Comparison of ENCODE assay signal across 18 mouse cellular contexts in the genomic region with DNA sequence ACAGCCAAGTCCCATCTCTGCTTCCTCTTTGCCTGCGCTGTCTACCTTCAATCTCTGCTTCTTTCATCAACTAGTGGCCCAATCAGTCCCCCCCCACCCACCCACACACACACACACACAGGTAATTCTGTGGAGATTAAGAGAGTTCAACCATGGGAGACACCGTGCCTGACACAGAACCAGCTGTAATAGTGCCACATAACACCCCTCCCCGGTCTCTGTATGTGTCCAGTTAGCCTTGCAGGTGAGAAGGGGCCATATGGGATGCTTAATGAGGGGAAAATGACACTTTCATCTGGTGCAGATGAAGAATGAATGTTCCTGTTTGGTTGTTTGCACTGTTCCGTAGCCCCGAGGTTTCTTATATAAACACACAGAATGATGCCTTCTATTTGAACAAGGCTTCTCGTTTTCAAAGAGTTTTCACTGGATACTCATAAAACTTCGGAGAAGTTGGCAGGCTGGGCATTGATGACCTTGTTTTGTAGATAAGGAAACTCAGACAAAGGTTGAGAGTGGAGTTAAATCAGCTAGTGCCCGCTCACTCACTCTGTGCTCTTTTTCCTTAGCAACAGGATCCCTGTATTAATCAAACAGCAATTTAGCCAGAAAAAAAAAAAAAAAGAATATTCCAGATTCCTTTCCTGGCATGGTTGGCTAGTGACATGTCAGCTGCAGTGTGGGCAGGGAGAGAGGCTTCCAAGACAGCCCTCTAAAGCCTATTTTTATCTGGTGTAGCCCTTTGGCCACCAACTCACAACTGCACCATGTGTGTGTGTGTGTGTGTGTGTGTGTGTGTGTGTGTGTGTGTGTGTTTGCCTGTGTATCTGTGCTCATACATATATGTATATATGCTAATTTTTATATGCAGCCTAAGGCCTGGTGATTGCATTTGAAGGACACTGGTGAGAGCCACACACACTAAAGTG. TPM values are rescaled to one million over a fixed set of nuclear protein-coding genes. Genes with fewer than 3 reads are reported as not detected.
DNase-seq lines count a peak whose midpoint lies in the region; ATAC-seq and TF ChIP-seq lines count a peak whose summit lies in the region.
"Had no signal": no experiment of that assay in that cellular context is flagged by ENCODE, and none has a peak within 500 bp of the region (broad histone marks: within the 10 kb centered on the region; RNA-seq: fewer than 3 reads in every experiment).

No protein-coding gene starts in this region.

- no peaks in the 10 kb centered on the region for H3K27me3 ChIP-seq in kidney, postnatal 0 days (ENCODE audit: insufficient read depth, low read length)
- no peaks in the 10 kb centered on the region for H3K27me3 ChIP-seq in CH12.LX (replicated peaks)
- H3K27me3 ChIP-seq in intestine, postnatal 0 days (replicated peaks; ENCODE audit: control insufficient read depth, insufficient read depth, low read length), result no peaks in the 10 kb centered on the region
- 0 out of 2 replicates have a peak, but pooled peaks cover 6% of the 10 kb centered on the region for H3K27me3 ChIP-seq in forebrain, embryonic 10.5 days (ENCODE audit: poor library complexity, severe bottlenecking)
- H3K27me3 ChIP-seq: embryonic facial prominence, embryonic 15.5 days; liver, embryonic 15.5 days; neural tube, embryonic 12.5 days; Patski had no signal

- ATAC-seq in kidney, postnatal 0 days (replicated peaks; ENCODE audit: low FRiP score, low read depth), result no peak
- ATAC-seq in intestine, postnatal 0 days, result peak; percentile 80
- ATAC-seq: Patski had no signal

- no peak for TF ChIP-seq EP300 in CH12.LX (IDR thresholded peaks at IDR 0.05; ENCODE audit: low read length)

- dilution Hi-C loops in CH12.LX (cut with MboI; ENCODE audit: extremely low pct_ligation_motif_present, extremely low pct_unique_long_range_greater_than_20kb, low sequenced_read_pairs), result no loop called here

- no peaks in the 10 kb centered on the region for H3K36me3 ChIP-seq in kidney, postnatal 0 days (ENCODE audit: insufficient read depth, low read length)
- H3K36me3 ChIP-seq in CH12.LX (replicated peaks in 1 of 2; ENCODE audit: control insufficient read depth in 1 of 2, insufficient read depth in 1 of 2, low read length in 1 of 2), result no peaks in the 10 kb centered on the region
- H3K36me3 ChIP-seq in intestine, postnatal 0 days (ENCODE audit: control insufficient read depth, insufficient read depth), result no peaks in the 10 kb centered on the region
- no peaks in the 10 kb centered on the region for H3K36me3 ChIP-seq in forebrain, embryonic 10.5 days (replicated peaks)
- H3K36me3 ChIP-seq: embryonic facial prominence, embryonic 15.5 days; liver, embryonic 15.5 days; neural tube, embryonic 12.5 days had no signal

- no peak overlapping the region for H3K9ac ChIP-seq in kidney, postnatal 0 days (ENCODE audit: low read depth, low read length)
- peak overlapping the region; percentile 43; the same call in 1 of the 2 replicates for H3K9ac ChIP-seq in CH12.LX (ENCODE audit: insufficient read depth, low read depth)
- H3K9ac ChIP-seq in intestine, postnatal 0 days (ENCODE audit: low read depth, low read length), result no peak overlapping the region
- H3K9ac ChIP-seq: embryonic facial prominence, embryonic 15.5 days; hindbrain, embryonic 14.5 days; liver, embryonic 15.5 days; neural tube, embryonic 12.5 days had no signal

- 32% methylated on average over 8 of the region's 8 CpGs for WGBS in kidney, postnatal 0 days
- 25% methylated on average over 8 of the region's 8 CpGs for WGBS in intestine, postnatal 0 days
- 87% methylated on average over 8 of the region's 8 CpGs for WGBS in forebrain, embryonic 10.5 days

- TF ChIP-seq CTCF in kidney, postnatal 0 days (IDR thresholded peaks at IDR 0.05; ENCODE audit: low read depth), result no peak
- no peak for TF ChIP-seq CTCF in CH12.LX (conservative IDR thresholded peaks at IDR 0.05 in 1 of 2, IDR thresholded peaks at IDR 0.05 in 1 of 2; ENCODE audit: low read depth in 2 of 2, low read length in 2 of 2)
- TF ChIP-seq CTCF in intestine, postnatal 0 days (IDR thresholded peaks at IDR 0.05; ENCODE audit: low read depth), result no peak

- no peaks in the 10 kb centered on the region for H3K9me3 ChIP-seq in kidney, postnatal 0 days (replicated peaks; ENCODE audit: low read length)
- H3K9me3 ChIP-seq in CH12.LX (replicated peaks; ENCODE audit: low read length), result peaks cover 9% of the 10 kb centered on the region
- no peaks in the 10 kb centered on the region for H3K9me3 ChIP-seq in intestine, postnatal 0 days (ENCODE audit: control insufficient read depth)
- no peaks in the 10 kb centered on the region for H3K9me3 ChIP-seq in forebrain, embryonic 10.5 days
- H3K9me3 ChIP-seq: embryonic facial prominence, embryonic 15.5 days; liver, embryonic 15.5 days; neural tube, embryonic 12.5 days had no signal

- peak; percentile 29 for DNase-seq in kidney, postnatal 0 days (ENCODE audit: low spot score)
- DNase-seq in kidney, postnatal 10 days, result no peak
- no peak for DNase-seq in CH12.LX (ENCODE audit: extremely low read depth)
- DNase-seq in adrenal gland, postnatal 10 days, result peak; percentile 59
- DNase-seq in forebrain, embryonic 10.5 days (ENCODE audit: extremely low spot score, low spot score), result no peak
- DNase-seq in cerebellum, adult 11 months, result no peak
- no peak for DNase-seq in gastrocnemius, postnatal 10 days
- DNase-seq: cerebellum, postnatal 10 days; kidney, adult 2 months; lung, postnatal 10 days; right cerebral cortex, postnatal 25 days had no signal

- no peaks in the 10 kb centered on the region for H3K79me2 ChIP-seq in CH12.LX (replicated peaks; ENCODE audit: control insufficient read depth, extremely low read depth, insufficient read depth, poor library complexity, severe bottlenecking)

- no peaks in the 10 kb centered on the region for H3K4me1 ChIP-seq in kidney, postnatal 0 days (replicated peaks; ENCODE audit: insufficient read depth, low read length)
- H3K4me1 ChIP-seq in CH12.LX (ENCODE audit: control insufficient read depth in 1 of 2, insufficient read depth in 2 of 2), result peaks cover 29 to 43% of the 10 kb centered on the region in 2 experiments
- 0 out of 2 replicates have a peak, but pooled peaks cover 2% of the 10 kb centered on the region for H3K4me1 ChIP-seq in intestine, postnatal 0 days (replicated peaks; ENCODE audit: control insufficient read depth, insufficient read depth, low read length)
- peaks cover 11% of the 10 kb centered on the region for H3K4me1 ChIP-seq in forebrain, embryonic 10.5 days
- H3K4me1 ChIP-seq: liver, embryonic 15.5 days; neural tube, embryonic 12.5 days had no signal

- no peak for TF ChIP-seq RAD21 in CH12.LX (IDR thresholded peaks at IDR 0.05; ENCODE audit: low read depth, low read length)

- in situ Hi-C loops in CH12.LX (cut with MboI; ENCODE audit: low pct_ligation_motif_present, low pct_unique_long_range_greater_than_20kb, low sequenced_read_pairs), result no loop called here

- H3K4me3 ChIP-seq in kidney, postnatal 0 days (replicated peaks; ENCODE audit: low read depth, low read length), result no peak overlapping the region
- H3K4me3 ChIP-seq in CH12.LX (replicated peaks in 1 of 3; ENCODE audit: low read depth in 2 of 3, low read length in 2 of 3, poor library complexity in 1 of 3), result no peak overlapping the region
- no peak overlapping the region for H3K4me3 ChIP-seq in intestine, postnatal 0 days (ENCODE audit: low read depth, low read length)
- no peak overlapping the region for H3K4me3 ChIP-seq in forebrain, embryonic 10.5 days
- H3K4me3 ChIP-seq: embryonic facial prominence, embryonic 15.5 days; left cerebral cortex, adult 2 months; liver, embryonic 15.5 days; neural tube, embryonic 12.5 days had no signal

- H3K27ac ChIP-seq in kidney, postnatal 0 days, result no peak overlapping the region
- H3K27ac ChIP-seq in CH12.LX (ENCODE audit: insufficient read depth, low read depth), result peak overlapping the region; percentile 81
- no peak overlapping the region for H3K27ac ChIP-seq in intestine, postnatal 0 days (ENCODE audit: low read depth, low read length)
- H3K27ac ChIP-seq in forebrain, embryonic 10.5 days, result no peak overlapping the region
- H3K27ac ChIP-seq: embryonic facial prominence, embryonic 15.5 days; hindbrain, embryonic 14.5 days; left cerebral cortex, adult 2 months; liver, embryonic 15.5 days; neural tube, embryonic 12.5 days had no signal

- TF ChIP-seq POLR2A in CH12.LX (IDR thresholded peaks at IDR 0.05; ENCODE audit: low read depth, low read length), result no peak

- no peak overlapping the region for H3K4me2 ChIP-seq in kidney, postnatal 0 days (ENCODE audit: low read length)
- H3K4me2 ChIP-seq in CH12.LX (ENCODE audit: insufficient read depth, low read depth, poor library complexity, severe bottlenecking), result peak overlapping the region; percentile 88; the same call in 1 of the 2 replicates
- H3K4me2 ChIP-seq in intestine, postnatal 0 days (replicated peaks; ENCODE audit: low read depth), result no peak overlapping the region
- H3K4me2 ChIP-seq: embryonic facial prominence, embryonic 15.5 days; hindbrain, embryonic 14.5 days; liver, embryonic 15.5 days; neural tube, embryonic 12.5 days had no signal

TF ChIP-seq in CH12.LX, 34 proteins besides CTCF, POLR2A, EP300 and RAD21:
- TF ChIP-seq USF2 (conservative IDR thresholded peaks at IDR 0.05; ENCODE audit: low read depth, low read length) (no peak), JUN (IDR thresholded peaks at IDR 0.05; ENCODE audit: insufficient read depth, low read depth, low read length) (no peak), MAX (IDR thresholded peaks at IDR 0.05; ENCODE audit: low read length) (no peak), MEF2A (IDR thresholded peaks at IDR 0.05; ENCODE audit: borderline replicate concordance, low read depth, low read length) (no peak), SMC3 (IDR thresholded peaks at IDR 0.05; ENCODE audit: low read depth, low read length) (no peak), BHLHE40 (IDR thresholded peaks at IDR 0.05; ENCODE audit: low read depth, low read length) (no peak), SIN3A (IDR thresholded peaks at IDR 0.05; ENCODE audit: low read length) (no peak), UBTF (IDR thresholded peaks at IDR 0.05; ENCODE audit: low read depth, low read length) (no peak), E2F4 (IDR thresholded peaks at IDR 0.05; ENCODE audit: insufficient replicate concordance, low read depth, low read length) (no peak), TCF12 (IDR thresholded peaks at IDR 0.05; ENCODE audit: low read depth, low read length) (no peak), POLR2AphosphoS2 (IDR thresholded peaks at IDR 0.05; ENCODE audit: low read depth, low read length) (no peak)
TF ChIP-seq in CH12.LX: peak in this region for 0.

RNA-seq across cellular contexts. Expression of gene Itga6, which starts 47.7 kb away (rescaled TPM):
- 82.4 and 84.5 TPM in 2 replicates for polyA plus RNA-seq in kidney, postnatal 0 days (2015; fragmentation: Nextera tagmentation; extraction: Ambion mirVana)
- 3.9 and 6.1 TPM in 2 replicates for total RNA-seq in CH12.LX (2012; rRNA removed)
- total RNA-seq in CH12.LX (2014; rRNA removed), result 10.9 and 11.5 TPM in 2 replicates
- polyA plus RNA-seq in CH12.LX (2012; ENCODE audit: insufficient read length, low read depth), result 11.2 and 13.9 TPM in 2 replicates
- total RNA-seq in adrenal gland, postnatal 10 days (2021), result 100 to 1,000 TPM; 145 to 179 TPM
- polyA plus RNA-seq in intestine, postnatal 0 days (2015; fragmentation: Nextera tagmentation; extraction: Ambion mirVana), result 32.1 and 36.9 TPM in 2 replicates
- polyA plus RNA-seq in forebrain, embryonic 10.5 days (2016; fragmentation: Nextera tagmentation; extraction: Ambion mirVana), result 45.7 and 47.9 TPM in 2 replicates
- 10 to 100 TPM; 46.4 to 50.3 TPM for total RNA-seq in gastrocnemius, postnatal 10 days (2021)

Comparison
In these comparisons a context has a peak if more than half of its experiments do, and no peak if none do; other contexts are left out.
1. DNase-seq: peak in kidney, postnatal 0 days (single experiment) and adrenal gland, postnatal 10 days (single experiment); none in kidney, postnatal 10 days (single experiment), CH12.LX (single experiment), forebrain, embryonic 10.5 days (single experiment), cerebellum, adult 11 months (single experiment) and gastrocnemius, postnatal 10 days (single experiment).